Mouse (Mus musculus) midbrain, postnatal 0 days (tissue): ENCODE measurements at regions not wholly inside any gene's neighbourhood (a gene's known extent, or its start where the extent isn't known, plus 50 kb on each side); places are given as distances from the start of the nearest gene placed in this dataset.

ENCODE experiments used
- ATAC-seq: fragments of 200-750 bp; cut with Nextera tagmentation; 2 replicates; pipeline ENCODE4 v1.8.0; 2017; ENCODE audit warnings: moderate number of reproducible peaks, mild to moderate bottlenecking, moderate TSS enrichment, moderate library complexity; ENCODE audit not compliant: low FRiP score
- DNase-seq: peaks from one replicate; pipeline ENCODE4 v3.0.0-alpha.2; 2015; ENCODE audit warnings: low spot score
- H3K27ac ChIP-seq: fragments of 300-500 bp; sonication (generic); 2 replicates; pipeline ENCODE4 v1.5.1; 2014; ENCODE audit warnings: low read depth, mild to moderate bottlenecking, low read length, mixed read lengths
- H3K27me3 ChIP-seq: fragments of 300-500 bp; sonication (generic); 2 replicates; pipeline ENCODE4 v1.6.1; 2014; ENCODE audit warnings: low read length, control low read depth, mixed read lengths; ENCODE audit not compliant: insufficient read depth
- H3K36me3 ChIP-seq: fragments of 300-500 bp; sonication (generic); 2 replicates; pipeline ENCODE4 v1.6.1; 2014; ENCODE audit warnings: low read length, control low read depth, mixed read lengths; ENCODE audit not compliant: insufficient read depth
- H3K4me1 ChIP-seq: fragments of 300-500 bp; sonication (generic); 2 replicates; pipeline ENCODE4 v1.6.1; 2014; ENCODE audit warnings: mild to moderate bottlenecking, control low read depth, antibody characterized with exemption, low read length, mixed read lengths; ENCODE audit not compliant: insufficient read depth
- H3K4me2 ChIP-seq: fragments of 300-500 bp; sonication (generic); 2 replicates; pipeline ENCODE4 v1.6.1; 2014; ENCODE audit warnings: low read depth, mild to moderate bottlenecking, low read length, mixed read lengths; ENCODE audit not compliant: poor library complexity, severe bottlenecking
- H3K4me3 ChIP-seq: fragments of 300-500 bp; sonication (generic); 2 replicates; pipeline ENCODE4 v1.5.1; 2014; ENCODE audit warnings: low read depth, mild to moderate bottlenecking, low read length, moderate library complexity
- H3K9ac ChIP-seq: fragments of 300-500 bp; sonication (generic); replicated peaks from 2 replicates; pipeline ENCODE4 v1.6.1; 2014; ENCODE audit warnings: mild to moderate bottlenecking, low read length, moderate library complexity, mixed read lengths; ENCODE audit not compliant: poor library complexity, severe bottlenecking
- H3K9me3 ChIP-seq: fragments of 300-500 bp; sonication (generic); 2 replicates; pipeline ENCODE4 v1.6.1; 2016; ENCODE audit warnings: low read length, control low read depth
- CTCF ChIP-seq: IDR thresholded peaks from 2 replicates; pipeline ENCODE4 v1.5.1; 2016; ENCODE audit warnings: antibody characterized with exemption, mild to moderate bottlenecking
- WGBS: fragments of 180-500 bp; shearing (Covaris S2); extraction: QIAGEN DNeasy Blood & Tissue Kit; methylation state at CpG from one replicate; pipeline ENCODE4 v1.1.7; 2014; 5-methylcytosine and 5-hydroxymethylcytosine counted together

DNA sequence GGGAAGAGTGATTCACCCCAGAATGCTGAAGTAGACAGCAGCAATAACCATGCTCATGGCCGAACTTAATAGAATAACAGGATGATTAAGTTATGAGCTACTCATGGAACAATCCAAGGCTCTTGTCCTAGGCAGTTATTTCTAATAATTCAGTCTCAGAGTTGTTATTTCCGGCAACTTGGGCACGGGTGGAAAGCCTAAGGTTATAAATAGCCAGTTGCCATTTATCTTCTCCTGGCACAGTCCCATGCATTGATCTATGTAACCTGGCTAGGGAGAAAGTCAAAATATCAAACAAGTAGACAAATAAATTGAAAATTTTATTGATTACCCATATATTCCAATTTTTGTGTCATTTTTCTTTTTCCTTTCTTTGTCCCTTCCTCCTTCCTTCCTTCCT is 64.0 kb upstream of the Chd1 start:
- Histone ChIP-seq H3K4me1 (no peaks in the 10 kb centered on the region), H3K36me3 (no peaks in the 10 kb centered on the region), H3K4me2 (no peak overlapping the region), H3K9me3 (no peaks in the 10 kb centered on the region), H3K27ac (no peak overlapping the region), H3K27me3 (no peaks in the 10 kb centered on the region), H3K4me3 (no peak overlapping the region), H3K9ac (no peak overlapping the region)
- WGBS, result 90% methylated on average over 3 of the region's 3 CpGs
- no peak for DNase-seq
- no peak for ATAC-seq
- no peak for TF ChIP-seq CTCF

DNA sequence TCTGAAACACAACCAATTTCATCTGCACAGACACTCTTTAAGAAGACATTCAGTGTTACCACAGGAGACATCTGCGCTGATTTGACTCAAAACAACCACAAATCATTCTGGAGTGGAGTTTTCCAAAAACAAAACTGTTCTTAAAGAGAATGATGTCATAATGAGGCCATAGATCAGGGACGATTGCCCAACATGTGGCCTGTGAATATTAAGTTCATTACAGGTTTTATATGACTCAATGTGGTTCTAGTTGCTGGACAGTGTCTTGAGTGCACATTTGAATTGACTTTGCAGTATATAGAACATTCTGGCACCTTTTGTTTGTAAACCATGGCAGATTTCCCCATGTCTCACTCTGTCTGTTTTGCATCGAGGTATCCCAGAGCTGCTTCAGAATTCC is 63.0 kb upstream of the Chd1 start:
- Histone ChIP-seq H3K4me3 (no peak overlapping the region), H3K27me3 (no peaks in the 10 kb centered on the region), H3K9ac (no peak overlapping the region), H3K4me2 (no peak overlapping the region), H3K4me1 (no peaks in the 10 kb centered on the region), H3K27ac (no peak overlapping the region), H3K9me3 (no peaks in the 10 kb centered on the region), H3K36me3 (no peaks in the 10 kb centered on the region)
- no peak for DNase-seq
- ATAC-seq, result no peak
- TF ChIP-seq CTCF, result no peak
- WGBS, result 92% methylated on average over 3 of the region's 3 CpGs

DNA sequence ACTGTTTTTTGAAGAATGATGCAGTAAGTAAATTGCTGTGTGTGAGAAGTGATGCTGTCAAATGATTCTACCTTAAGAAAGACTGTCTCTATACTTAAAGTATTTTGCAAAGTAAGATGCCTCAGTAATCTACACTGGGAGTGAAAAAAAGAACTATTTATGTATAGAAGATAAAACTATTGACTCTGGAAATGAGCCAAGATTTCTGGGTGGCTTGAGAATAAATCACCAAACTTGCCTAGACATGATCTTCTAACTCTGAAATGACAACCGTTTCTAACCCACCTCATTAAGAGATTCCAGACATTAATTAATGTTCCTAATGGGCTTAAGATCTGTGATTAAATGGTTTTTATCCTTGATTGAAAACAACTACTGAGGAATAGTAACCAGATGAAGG is 58.0 kb upstream of the Chd1 start:
- ATAC-seq (no peak), DNase-seq (no peak)
- Histone ChIP-seq H3K36me3 (no peaks in the 10 kb centered on the region), H3K27me3 (no peaks in the 10 kb centered on the region), H3K9me3 (no peaks in the 10 kb centered on the region), H3K4me3 (no peak overlapping the region), H3K27ac (no peak overlapping the region), H3K4me2 (no peak overlapping the region), H3K9ac (no peak overlapping the region), H3K4me1 (no peaks in the 10 kb centered on the region)
- no peak for TF ChIP-seq CTCF
- 60% methylated on average over 1 of the region's 1 CpGs for WGBS

DNA sequence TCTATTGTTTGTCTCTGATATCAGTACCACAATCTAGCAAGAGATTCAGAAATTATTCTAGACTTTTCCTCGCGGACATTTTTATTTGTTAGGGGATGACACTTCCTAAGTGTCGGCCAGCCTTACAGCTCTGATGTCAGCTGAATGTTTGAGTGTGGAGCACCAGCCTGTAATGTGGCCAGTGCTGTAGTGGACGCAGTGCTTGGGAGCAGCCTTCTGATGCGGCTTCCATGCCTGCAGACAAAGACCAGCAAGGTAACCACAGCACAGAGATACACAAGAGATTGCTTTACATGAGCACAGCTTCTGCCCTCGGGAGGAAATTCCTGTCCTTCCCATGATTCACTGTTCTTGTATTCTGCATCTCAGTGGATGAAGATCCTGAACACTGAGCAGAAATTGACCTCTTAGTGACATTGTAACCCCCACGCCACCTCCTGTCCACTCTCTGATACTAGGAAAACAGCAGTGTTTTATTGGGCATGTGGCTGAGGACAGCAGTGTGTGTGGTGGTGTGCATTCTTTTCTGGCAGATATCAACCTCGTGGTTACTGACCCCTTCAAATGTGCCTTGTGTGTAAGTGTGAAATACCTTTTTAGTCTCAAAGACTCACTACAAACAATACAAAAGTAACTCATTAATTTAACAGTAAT is 54.6 kb upstream of the Chd1 start:
- DNase-seq (no peak), ATAC-seq (no peak)
- no peak overlapping the region for H3K4me2 ChIP-seq
- H3K9me3 ChIP-seq, result no peaks in the 10 kb centered on the region
- WGBS, result 78% methylated on average over 8 of the region's 8 CpGs
- no peak for TF ChIP-seq CTCF
- no peaks in the 10 kb centered on the region for H3K4me1 ChIP-seq
- H3K4me3 ChIP-seq, result no peak overlapping the region
- H3K9ac ChIP-seq, result no peak overlapping the region
- no peaks in the 10 kb centered on the region for H3K27me3 ChIP-seq
- H3K36me3 ChIP-seq, result no peaks in the 10 kb centered on the region
- no peak overlapping the region for H3K27ac ChIP-seq

DNA sequence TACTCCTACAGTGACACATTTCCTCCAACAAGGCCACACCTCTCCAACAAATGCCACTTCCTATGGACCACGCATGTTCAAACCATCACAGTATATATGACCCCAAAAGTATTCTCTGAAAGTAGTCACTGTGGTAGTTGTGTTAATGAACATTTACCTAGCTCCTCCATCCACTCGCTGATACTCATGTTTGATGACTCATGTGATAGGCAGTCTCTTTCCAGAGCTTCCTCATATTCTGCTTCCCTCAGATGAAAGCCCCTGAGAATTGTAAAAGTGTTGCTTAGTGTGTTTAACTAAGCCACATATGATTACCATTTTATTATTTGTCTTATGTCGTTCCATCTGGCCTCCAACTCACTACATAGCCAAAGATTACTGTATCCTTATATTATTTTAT is 52.9 kb upstream of the Chd1 start:
- DNase-seq (no peak), ATAC-seq (no peak)
- WGBS, result 87% methylated on average over 3 of the region's 3 CpGs
- H3K4me2 ChIP-seq, result no peak overlapping the region
- no peaks in the 10 kb centered on the region for H3K36me3 ChIP-seq
- no peaks in the 10 kb centered on the region for H3K4me1 ChIP-seq
- no peaks in the 10 kb centered on the region for H3K9me3 ChIP-seq
- H3K27ac ChIP-seq, result no peak overlapping the region
- H3K27me3 ChIP-seq, result no peaks in the 10 kb centered on the region
- TF ChIP-seq CTCF, result no peak
- no peak overlapping the region for H3K4me3 ChIP-seq
- no peak overlapping the region for H3K9ac ChIP-seq
